Mouse (Mus musculus): ENCODE data around the gene Depdc1b.

The Depdc1b gene

DNA sequence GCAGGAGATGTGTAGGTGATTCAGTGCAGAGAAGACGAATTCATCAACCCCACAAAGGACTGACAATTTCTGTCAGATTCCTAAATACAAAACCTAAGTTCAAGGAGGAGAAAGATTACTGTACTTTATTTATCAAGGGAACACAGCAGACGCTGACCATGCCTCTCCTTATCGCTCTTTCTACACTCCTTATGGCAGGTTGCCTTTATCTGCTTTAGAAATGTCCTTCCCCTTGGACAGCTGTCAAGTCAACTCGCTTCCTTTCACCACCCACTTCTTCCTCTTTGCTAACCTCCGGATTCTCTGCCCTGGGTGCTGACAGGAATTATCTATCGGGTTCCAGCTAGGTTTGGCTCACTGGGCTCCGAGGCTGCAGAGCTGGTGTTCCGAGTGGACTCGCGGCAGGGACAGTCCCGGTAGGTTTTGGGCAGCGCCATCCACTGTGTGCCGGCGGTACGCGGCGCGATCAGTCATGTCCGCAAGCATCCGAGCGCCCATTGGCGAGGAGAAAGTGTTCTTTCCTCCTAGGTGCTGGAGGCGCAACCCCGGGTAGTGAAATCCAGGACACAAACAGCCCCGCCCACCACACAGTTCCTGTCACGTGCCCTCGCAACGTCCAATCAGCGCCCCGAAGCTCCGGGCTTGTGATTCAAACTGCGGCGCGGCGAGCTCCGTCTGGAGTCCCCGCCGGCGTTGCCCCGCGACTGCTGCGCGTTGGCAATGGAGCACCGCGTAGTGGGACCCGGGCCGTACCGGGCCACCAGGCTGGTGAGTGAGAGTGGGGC is at the start of gene Depdc1b:
TSS of gene Depdc1b (plus strand) at position 631 of the 785 bp plus-strand sequence.
- DNase-seq, result peak; percentile 96 to 97

DNA sequence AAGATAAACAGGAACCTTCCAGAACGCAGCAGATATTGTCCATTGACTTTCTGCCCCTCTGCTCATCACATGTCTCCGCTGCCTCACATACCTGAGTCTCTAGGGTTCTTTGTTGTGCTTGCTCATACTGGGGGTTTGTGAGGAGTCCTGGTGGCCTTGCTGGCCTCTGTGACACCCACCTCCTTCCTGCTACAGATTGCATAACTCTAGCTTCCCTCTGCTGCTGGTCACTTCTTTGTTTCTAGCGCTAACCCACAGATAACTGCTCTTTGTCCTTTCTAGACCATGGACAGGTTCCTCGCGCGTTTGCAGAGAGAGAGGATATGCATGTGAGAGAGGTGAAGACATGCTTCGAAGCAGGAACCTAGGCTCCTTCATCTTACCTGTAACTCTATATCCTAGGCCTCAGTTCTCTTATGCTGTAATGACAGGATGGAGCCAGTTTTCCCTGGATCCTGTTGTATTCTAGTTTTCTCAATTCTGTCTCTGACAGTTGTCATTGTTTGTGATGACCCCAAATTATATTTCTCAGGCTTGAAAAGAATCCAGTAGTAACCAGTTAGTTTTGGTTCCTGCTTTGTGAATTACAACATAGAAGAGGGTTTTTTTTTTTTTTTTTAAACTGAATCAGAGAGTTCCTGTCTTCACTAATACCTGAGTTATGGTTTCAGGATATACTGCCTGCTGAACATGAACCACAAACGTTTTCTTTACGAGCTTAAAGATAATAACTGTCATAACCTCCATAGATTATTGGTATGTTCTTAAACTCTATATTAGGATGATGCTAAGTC is 48.1 kb upstream of the Depdc1b start:
- DNase-seq, result no peak

DNA sequence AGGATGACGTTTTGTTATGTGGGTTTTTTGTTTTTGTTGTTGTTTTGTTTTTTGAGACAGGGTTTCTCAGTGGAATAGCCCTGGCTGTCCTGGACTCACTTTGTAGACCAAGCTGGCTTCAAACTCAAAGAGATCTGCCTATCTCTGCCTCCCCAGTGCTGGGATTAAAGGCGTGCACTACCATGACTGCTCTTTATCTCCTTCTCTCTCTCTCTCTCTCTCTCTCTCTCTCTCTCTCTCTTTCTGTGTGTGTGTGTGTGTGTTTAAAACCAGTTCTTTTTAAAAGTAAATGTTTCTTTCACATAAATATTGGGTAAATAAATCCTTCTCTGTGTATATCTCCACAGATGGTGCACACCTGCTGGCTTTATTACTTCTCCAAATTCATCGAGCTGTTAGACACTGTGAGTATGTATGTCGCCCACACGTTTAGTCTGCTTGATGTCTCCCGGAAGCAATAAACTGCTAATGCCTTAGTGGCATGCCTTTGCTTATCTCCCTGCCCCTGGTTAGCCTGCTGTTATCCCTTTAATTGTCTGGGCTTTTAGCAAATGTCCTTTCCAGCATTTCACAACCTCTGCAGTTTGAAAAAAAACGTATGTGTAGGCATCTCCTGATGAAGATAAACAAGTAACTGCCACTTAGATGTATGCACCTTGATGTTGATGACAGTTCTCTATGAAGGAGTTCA is 44.5 kb upstream of the Depdc1b start:
- DNase-seq, result no peak

DNA sequence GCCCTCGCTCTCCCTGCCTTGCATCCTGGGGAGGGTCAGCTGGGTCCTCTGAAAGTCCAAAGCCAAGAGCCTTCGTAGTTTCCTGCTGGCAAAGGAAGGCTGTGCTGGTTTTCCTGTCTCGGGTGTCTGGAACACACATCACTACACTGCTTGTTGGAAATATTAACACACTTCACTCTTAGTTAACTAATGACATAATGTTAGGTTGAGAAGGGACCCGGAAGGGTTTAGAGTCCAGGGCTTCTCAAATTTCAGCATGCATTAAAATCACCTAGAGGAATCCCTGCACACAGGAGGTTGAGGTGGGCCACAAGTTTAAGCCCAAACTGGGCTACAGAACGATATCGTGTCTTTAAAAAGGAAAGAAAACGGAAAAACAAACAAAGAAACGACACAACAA is 43.8 kb upstream of the Depdc1b start:
- DNase-seq, result no peak

DNA sequence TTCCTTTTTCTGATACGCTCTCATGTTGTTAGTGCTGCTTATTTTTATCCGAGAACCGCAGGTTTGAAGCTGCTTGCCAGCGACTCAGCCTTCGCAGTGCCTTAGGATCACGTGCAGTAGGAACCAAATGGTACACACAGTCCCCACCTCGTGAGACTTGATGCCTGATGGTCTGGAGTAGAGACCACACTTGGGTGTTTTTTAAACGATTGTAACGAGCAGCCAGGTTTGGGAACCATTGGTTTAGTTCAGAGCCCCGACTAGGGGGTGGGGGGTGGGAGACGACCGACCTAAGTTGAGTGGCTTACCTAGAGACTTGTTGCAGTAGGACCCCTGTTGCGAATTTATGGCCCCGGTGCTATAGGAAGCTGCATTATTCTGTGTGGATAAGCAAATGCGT is 43.1 kb upstream of the Depdc1b start:
- no peak for DNase-seq

DNA sequence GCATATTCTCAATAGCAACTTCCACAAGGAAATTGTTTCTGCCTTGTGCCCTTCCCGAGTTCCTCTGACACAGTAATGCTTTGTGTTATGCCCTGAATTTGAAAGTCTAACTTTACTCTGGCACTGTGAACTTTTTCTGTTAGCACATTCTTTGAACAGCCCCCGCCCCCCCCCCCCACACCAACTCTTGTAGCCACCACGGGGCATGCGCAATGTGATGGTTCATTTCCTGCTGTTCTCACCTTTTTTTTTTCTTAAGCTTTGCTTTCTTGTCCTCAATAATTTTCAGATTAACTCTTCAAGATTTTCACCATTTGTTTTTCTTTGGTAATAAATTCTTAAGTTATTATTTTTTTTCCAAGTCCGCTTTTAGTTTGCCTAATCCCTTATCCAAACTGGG is 42.7 kb upstream of the Depdc1b start:
- no peak for DNase-seq

DNA sequence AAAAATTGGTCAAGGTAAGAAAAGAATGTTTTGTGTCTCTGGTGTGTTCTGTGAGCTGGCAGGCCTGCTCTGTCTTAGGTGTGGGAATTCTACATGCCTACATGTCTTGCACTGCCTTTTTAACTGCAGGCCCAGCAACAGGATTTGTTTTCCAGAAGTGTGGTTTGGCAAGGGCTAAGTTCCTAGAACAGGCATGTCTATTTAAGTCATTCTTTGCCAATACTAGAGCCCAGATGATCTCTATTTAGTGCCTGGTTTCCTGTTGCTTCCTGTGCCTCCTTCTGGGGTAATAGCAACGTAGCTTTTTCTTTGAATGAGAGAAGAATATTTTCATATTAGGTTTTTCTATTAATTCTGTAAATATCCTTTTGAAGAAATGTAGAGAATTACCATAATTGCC is 39.6 kb upstream of the Depdc1b start:
- no peak for DNase-seq

DNA sequence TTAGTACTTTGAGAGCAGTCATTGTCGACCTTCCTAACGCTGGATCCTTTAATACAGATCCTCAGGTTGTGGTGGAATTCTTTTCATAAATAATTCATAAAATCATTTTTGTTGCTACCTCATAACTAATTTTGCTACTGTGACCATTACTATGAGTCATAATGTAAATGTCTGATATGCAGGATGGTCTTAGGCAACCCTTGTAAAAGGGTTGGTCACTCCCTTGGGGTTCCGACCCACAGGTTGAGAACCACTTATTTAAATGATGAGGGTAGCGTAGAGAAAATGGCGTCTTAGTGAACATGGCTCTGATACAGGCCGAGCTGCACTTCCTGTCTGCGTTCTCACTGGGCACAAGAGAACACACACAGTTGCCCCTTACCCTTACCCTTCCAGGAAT is 38.8 kb upstream of the Depdc1b start:
- no peak for DNase-seq

DNA sequence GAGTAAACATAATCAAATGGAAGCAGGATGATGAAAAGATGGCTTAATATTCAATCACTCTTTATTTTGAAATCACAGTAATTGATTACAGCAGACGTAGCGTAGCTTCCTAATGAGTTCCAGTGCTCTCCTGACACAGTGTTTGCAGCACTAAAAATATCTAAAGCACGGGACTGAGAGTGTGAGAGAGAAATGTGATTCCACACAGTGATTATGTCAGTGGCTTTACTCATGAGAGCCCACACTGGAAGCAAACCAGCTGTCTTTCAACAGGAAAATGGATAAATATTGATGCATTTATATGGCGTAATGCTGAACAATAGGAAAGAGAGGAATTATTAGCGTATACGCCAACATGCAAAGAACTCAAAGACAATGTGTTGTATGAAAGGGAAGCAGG is 37.5 kb upstream of the Depdc1b start:
- no peak for DNase-seq

DNA sequence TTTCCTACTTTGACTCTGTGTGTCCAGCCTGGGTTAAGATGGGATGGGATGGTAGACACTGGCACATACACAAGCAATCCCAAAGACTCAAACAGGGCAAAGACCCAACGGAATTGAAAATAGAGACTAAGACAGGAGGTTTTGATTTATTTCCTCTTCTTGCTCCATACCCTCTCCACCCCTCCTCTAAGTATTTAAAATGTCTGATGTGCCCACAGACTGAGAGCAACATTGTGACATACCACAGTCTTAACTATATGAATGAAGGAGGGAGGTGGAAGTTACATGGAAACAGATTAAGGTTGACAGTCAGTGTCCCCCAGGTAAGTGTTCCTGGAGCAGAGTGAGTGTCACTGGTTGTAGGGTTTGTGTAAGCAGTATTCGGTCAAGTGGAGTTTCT is 31.8 kb upstream of the Depdc1b start:
- DNase-seq, result no peak

DNA sequence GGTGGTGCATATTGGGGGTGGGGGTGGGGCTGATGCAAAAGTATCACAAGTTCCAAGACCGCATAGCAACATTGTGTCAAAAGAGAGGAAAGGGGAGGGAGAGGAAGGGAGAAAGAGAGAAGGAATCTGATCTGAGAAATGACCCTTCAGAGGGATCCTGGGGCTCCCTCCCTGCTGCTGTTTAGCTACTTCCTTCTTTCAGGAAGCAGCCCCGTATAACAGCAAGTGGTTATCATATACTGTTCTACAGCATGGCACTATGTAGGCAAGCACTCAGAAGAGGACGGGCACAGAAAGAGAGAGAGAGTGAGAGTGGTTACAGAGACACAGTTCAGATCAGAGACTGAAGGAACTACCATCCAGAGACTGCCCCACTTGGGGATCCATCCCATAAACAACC is 28.2 kb upstream of the Depdc1b start:
- no peak for DNase-seq

DNA sequence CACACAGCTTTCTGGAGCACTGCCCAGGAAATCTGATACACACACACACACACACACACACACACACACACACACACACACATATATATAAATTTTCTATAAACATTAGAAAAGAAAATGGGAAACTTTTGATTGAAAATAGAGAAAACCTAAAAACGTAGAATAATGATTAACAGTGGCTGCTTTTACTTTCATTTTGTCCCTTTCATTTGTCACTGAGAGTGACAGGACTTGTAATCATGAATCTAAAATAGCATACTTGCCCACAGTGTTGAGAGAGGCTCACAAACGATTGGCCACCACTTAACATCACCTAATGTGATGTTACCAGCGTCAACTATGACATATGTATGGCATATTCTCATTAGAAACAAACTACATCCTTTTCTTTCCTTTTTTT is 26.7 kb upstream of the Depdc1b start:
- DNase-seq, result no peak

DNA sequence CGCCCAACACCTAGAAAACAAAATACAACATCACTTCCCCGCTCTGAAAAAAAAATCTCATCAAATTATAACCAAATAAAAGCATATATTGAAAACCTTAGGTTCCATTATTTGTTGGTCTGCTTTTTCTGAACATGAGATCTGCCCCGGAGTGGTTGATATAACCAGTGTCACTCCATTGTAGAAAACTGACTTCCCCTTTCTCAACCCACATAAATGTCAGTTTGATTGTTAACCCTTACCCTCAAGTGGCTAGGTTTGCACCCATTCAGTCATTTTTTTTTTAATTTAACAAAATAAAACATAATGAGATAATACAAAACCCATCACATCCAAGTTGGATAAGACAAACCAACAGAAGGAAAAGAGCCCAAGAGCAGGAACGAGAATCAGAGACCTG is 25.8 kb upstream of the Depdc1b start:
- DNase-seq, result no peak

DNA sequence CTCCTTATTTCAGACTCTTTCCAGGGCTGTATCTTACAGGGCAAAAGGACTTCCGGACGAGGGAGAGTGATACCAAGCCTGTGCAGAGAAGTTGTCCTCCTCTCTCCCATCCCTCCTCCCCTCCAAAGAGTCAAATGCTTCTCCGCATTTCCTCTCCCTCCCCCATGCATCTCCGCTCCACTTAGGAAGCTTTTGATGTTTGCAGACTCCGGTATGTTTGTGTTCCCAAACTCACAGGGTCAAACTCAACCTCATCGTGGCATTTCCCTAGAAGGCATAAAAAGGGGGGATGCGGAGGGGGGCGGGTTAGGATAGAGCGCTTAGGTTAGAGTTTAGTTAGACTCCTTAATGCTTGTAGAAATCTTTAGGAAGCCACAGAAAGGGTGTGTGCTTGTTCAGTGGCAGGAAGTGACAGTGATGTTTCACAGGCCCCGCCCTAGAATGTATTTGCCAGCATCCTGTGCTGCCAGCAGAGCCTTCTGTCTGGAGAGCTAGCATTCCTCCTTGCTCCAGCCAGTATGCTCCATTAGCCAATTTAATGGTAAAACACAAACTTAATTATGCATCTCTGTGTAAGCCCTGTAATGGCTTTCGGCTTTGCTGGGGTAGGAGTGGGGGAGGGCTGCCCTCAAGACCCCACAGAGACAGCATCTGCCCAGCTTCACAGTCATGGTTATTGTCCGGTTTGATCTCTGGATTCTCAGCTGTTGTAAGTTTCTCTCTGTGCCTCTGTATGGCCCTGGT is 18.6 kb upstream of the Depdc1b start:
- peak; percentile 49 to 51 for DNase-seq

DNA sequence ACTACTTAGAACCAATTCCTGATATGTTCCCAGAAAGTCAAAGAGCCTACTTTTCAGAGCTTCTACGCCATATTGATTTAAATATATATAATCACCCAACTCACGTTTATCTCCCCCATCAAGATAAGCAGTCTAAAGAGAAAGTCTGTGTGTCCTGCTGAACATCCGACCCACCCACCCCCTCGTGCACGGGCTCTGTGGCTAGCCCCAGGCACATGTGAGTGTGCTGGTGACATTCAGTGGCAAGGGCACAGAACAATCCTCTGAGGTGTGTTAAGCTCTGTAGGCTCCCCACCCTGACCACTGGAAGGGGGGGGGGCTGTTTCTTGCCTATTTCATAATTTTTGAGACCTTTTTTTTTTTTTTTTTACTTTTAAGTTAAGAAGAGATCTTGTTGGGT is 17.9 kb upstream of the Depdc1b start:
- DNase-seq, result no peak

DNA sequence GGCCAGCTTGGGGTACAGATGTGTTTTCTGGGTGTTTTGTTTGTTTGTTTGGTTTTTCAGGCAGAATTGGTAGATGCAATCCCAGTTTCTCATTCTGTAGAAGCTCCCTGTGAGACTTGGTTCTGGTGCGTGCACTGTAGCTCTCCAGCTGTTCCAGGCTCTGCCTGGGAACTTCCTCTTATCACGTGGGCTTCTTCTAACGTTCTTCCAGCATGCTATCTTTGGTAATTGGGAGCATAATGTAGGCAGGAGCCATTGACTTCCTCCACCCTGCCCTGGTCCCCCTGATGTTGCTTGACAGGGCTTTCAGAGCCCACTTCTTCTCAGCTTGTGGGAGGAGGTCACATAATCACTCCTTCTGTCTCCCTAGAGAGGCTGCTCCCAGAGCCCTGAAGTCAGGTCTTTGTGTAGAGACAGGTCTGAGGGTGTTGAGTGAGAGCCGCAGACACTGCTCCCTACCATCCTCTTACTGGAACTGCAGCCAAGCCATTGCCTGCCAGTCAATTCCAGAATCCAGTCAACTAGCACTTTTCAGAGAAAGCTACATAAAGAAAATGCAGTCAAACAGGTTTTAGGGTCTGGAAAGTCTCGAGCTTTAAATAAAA is 15.7 kb upstream of the Depdc1b start:
- DNase-seq, result no peak

DNA sequence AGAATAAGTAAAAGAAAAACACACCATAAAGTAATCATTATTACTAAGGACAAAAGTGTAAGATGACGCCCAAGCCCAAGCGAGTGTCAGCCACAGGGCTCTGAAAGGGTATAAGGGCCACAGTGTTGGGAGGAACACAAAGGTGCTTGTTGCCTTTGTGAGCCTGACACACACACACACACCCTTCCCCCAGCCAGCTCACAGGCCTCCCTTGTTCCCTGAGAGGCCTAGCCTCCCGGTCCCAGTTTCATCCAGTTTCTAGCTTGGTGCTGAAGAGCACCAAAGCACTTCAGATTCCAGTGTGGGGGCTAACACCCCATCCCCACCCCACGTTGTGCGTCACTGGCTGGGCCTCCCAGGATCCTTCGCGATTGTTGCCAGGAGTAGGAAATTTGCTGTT is 14.7 kb upstream of the Depdc1b start:
- no peak for DNase-seq

DNA sequence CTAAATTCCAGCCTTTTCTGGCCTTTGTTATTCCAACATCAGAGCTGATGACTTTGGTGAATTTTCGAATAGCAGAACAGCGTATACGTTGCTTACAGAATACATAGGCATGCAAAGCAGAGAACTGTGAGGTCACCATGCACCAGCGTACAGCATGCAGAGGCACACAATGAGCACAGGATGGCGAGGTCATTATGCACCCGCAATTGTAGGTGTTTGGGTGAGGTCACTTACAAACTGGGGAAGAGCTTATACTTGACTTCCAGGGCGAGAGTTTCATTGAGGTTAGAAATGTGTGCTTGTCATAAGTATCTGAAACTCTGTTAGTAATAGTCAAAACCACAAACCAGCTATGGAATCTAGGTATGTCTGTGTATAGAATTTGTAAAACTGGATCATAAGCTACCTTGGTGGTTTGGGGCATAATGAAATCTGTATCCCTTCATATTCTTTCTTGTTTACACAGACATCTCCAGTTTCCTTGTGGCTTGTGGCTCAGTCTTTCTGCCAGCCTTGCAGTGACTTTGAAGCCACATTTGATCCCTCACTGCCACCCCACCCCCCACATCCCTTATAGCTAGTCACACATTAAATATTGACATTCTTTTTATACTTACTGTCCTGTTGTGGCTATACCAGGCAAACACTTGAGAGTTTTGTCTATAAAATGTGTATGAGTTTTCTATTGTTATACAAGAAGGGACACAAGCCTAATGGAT is 13.0 kb upstream of the Depdc1b start:
- DNase-seq, result no peak

DNA sequence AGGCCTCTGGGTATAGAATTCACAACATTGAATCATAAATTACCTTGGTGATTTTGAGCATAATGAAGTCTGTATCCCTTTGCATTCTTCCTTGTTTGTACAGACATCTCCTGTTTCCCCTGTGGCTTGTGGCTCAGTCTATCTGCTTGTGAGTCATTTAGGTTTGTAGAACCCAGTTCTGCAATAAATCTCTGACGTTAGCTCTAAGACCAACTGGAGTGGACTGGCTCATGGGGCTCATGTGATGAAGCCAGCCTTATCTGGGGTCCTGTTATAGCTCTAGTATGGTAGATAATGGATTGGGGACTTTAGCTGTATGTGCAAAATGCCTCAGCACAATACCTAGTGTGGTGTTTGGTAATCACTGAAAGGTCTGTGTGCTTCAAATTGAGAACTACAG is 12.3 kb upstream of the Depdc1b start:
- DNase-seq, result no peak

DNA sequence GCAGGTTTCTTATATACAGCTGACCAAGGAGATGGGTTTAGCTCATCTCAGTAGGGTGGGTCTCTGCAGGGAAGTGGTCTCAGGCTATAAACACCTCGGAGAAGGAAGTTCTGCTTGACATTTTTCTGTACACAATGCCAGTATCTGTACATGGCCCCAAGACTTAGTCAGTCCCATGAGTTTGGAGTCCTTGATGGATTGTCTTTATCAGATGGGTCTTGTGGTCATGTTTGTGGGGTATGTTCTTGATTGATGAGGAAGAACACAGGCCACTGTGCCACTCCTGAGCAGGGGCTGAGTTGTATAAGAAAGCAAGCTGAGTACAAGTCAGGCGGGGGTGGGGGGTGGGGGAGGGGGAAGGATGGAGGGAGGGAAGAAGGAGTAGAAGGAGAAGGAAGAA is 11.5 kb upstream of the Depdc1b start:
- no peak for DNase-seq

DNA sequence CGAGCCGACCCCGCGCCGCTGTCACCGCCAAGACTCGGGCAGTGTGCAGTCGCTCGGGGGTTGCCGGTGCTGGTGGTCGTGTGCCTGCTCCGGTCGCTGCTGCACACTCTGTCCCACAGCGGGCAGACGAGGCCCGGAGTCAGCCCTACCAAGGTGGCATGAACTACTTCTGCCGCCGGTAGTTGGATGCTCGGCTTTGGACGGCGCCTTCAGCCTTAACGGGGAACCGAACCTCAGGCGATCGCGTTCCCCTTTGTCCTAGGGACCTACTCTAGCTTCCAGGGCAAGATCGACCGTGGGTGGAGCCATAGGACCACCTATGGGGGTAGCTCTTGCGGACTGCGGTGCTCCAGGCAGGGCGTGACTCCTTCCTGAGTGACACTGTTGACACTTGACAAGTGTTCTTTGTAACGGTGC is 363 bp downstream of the Depdc1b start:
- DNase-seq, result peak in 1 of 2 experiments; percentile 4

DNA sequence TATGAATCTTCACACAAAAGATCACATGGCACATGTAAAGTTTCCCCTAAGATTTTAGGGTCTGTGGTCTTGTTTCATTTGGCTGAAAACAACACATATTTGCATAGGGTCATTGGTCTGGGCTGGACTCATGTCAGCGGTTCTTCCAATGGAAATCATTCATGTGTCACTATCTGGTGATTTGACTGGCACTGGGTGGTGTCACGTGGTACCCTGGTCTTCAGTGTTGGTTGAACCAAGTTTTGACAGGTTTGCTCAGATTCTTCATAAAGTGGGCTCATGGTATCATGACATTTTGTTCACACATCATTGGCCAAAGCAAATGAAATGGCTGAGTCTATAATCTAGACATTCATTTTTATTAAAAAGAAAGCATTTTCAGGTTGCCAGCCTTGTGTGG is 1.3 kb downstream of the Depdc1b start:
- no peak for DNase-seq

Data from lung, adult 18-20 months (tissue).